Mouse (Mus musculus): ENCODE measurements around the gene Hexa. TPM values are rescaled to one million over a fixed set of nuclear protein-coding genes. Genes with fewer than 3 reads are reported as not detected.

The Hexa gene
- polyA plus RNA-seq, 1 experiment from 2014 or later, result 54.9 TPM

- H3K27me3 ChIP-seq (ENCODE audit: control insufficient read depth, insufficient read depth, low read length), result no peaks in the 10 kb centered on the region
- no peak overlapping the region for H3K27ac ChIP-seq (ENCODE audit: low read depth, low read length)
- no peak for DNase-seq (ENCODE audit: low spot score)
- 88% methylated on average over 1 of the region's 1 CpGs for WGBS
- ATAC-seq (ENCODE audit: low FRiP score), result no peak
- no peaks in the 10 kb centered on the region for H3K9me3 ChIP-seq (ENCODE audit: control insufficient read depth, low read length)
- H3K9ac ChIP-seq (ENCODE audit: low read depth, low read length), result no peak overlapping the region
- no peak overlapping the region for H3K4me3 ChIP-seq (ENCODE audit: low read depth, low read length)
- no peak overlapping the region for H3K4me2 ChIP-seq (replicated peaks; ENCODE audit: low read depth, low read length)
- H3K36me3 ChIP-seq (ENCODE audit: control insufficient read depth, insufficient read depth, low read length), result no peaks in the 10 kb centered on the region
- no peaks in the 10 kb centered on the region for H3K4me1 ChIP-seq (replicated peaks; ENCODE audit: control insufficient read depth, insufficient read depth, low read length)
Observed at GRCm38 (mm10) chr9:59547869-59548268, 8.5 kb downstream of the Hexa start.

GRCm38 (mm10) chr9:59548961-59549487 lies 9.7 kb downstream of the Hexa start:
- Histone ChIP-seq H3K9ac (ENCODE audit: low read depth, low read length) (no peak overlapping the region), H3K4me3 (ENCODE audit: low read depth, low read length) (no peak overlapping the region), H3K9me3 (ENCODE audit: control insufficient read depth, low read length) (no peaks in the 10 kb centered on the region), H3K27me3 (ENCODE audit: control insufficient read depth, insufficient read depth, low read length) (no peaks in the 10 kb centered on the region), H3K27ac (ENCODE audit: low read depth, low read length) (no peak overlapping the region), H3K4me1 (replicated peaks; ENCODE audit: control insufficient read depth, insufficient read depth, low read length) (no peaks in the 10 kb centered on the region), H3K4me2 (replicated peaks; ENCODE audit: low read depth, low read length) (no peak overlapping the region), H3K36me3 (ENCODE audit: control insufficient read depth, insufficient read depth, low read length) (no peaks in the 10 kb centered on the region)
- 63% methylated on average over 2 of the region's 2 CpGs for WGBS
- ATAC-seq (ENCODE audit: low FRiP score) (no peak), DNase-seq (ENCODE audit: low spot score) (no peak)

GRCm38 (mm10) chr9:59550077-59550476 lies 10.7 kb downstream of the Hexa start:
- Histone ChIP-seq H3K27ac (ENCODE audit: low read depth, low read length) (no peak overlapping the region), H3K36me3 (ENCODE audit: control insufficient read depth, insufficient read depth, low read length) (no peaks in the 10 kb centered on the region), H3K27me3 (ENCODE audit: control insufficient read depth, insufficient read depth, low read length) (no peaks in the 10 kb centered on the region), H3K9me3 (ENCODE audit: control insufficient read depth, low read length) (no peaks in the 10 kb centered on the region), H3K4me2 (replicated peaks; ENCODE audit: low read depth, low read length) (no peak overlapping the region), H3K4me1 (replicated peaks; ENCODE audit: control insufficient read depth, insufficient read depth, low read length) (no peaks in the 10 kb centered on the region), H3K9ac (ENCODE audit: low read depth, low read length) (no peak overlapping the region), H3K4me3 (ENCODE audit: low read depth, low read length) (no peak overlapping the region)
- 92% methylated on average over 4 of the region's 4 CpGs for WGBS
- ATAC-seq (ENCODE audit: low FRiP score) (no peak), DNase-seq (ENCODE audit: low spot score) (no peak)

- H3K4me3 ChIP-seq (ENCODE audit: low read depth, low read length), result no peak overlapping the region
- H3K27ac ChIP-seq (ENCODE audit: low read depth, low read length), result no peak overlapping the region
- H3K36me3 ChIP-seq (ENCODE audit: control insufficient read depth, insufficient read depth, low read length), result no peaks in the 10 kb centered on the region
- whole genome bisulfite sequencing, result 90% methylated on average over 5 of the region's 5 CpGs
- no peaks in the 10 kb centered on the region for H3K9me3 ChIP-seq (ENCODE audit: control insufficient read depth, low read length)
- H3K9ac ChIP-seq (ENCODE audit: low read depth, low read length), result no peak overlapping the region
- H3K4me2 ChIP-seq (replicated peaks; ENCODE audit: low read depth, low read length), result no peak overlapping the region
- DNase-seq (ENCODE audit: low spot score) (no peak), ATAC-seq (ENCODE audit: low FRiP score) (no peak)
- no peaks in the 10 kb centered on the region for H3K4me1 ChIP-seq (replicated peaks; ENCODE audit: control insufficient read depth, insufficient read depth, low read length)
- no peaks in the 10 kb centered on the region for H3K27me3 ChIP-seq (ENCODE audit: control insufficient read depth, insufficient read depth, low read length)
Observed at GRCm38 (mm10) chr9:59551017-59551416, 11.7 kb downstream of the Hexa start.

GRCm38 (mm10) chr9:59551620-59552031 lies 12.3 kb downstream of the Hexa start:
- 83% methylated on average over 3 of the region's 3 CpGs for WGBS
- H3K4me3 ChIP-seq (ENCODE audit: low read depth, low read length), result no peak overlapping the region
- ATAC-seq (ENCODE audit: low FRiP score) (no peak), DNase-seq (ENCODE audit: low spot score) (no peak)
- no peak overlapping the region for H3K4me2 ChIP-seq (replicated peaks; ENCODE audit: low read depth, low read length)
- H3K36me3 ChIP-seq (ENCODE audit: control insufficient read depth, insufficient read depth, low read length), result no peaks in the 10 kb centered on the region
- H3K9ac ChIP-seq (ENCODE audit: low read depth, low read length), result no peak overlapping the region
- H3K4me1 ChIP-seq (replicated peaks; ENCODE audit: control insufficient read depth, insufficient read depth, low read length), result no peaks in the 10 kb centered on the region
- H3K27ac ChIP-seq (ENCODE audit: low read depth, low read length), result no peak overlapping the region
- H3K27me3 ChIP-seq (ENCODE audit: control insufficient read depth, insufficient read depth, low read length), result no peaks in the 10 kb centered on the region
- H3K9me3 ChIP-seq (ENCODE audit: control insufficient read depth, low read length), result no peaks in the 10 kb centered on the region

- H3K4me3 ChIP-seq (ENCODE audit: low read depth, low read length), result no peak overlapping the region
- H3K27me3 ChIP-seq (ENCODE audit: control insufficient read depth, insufficient read depth, low read length), result no peaks in the 10 kb centered on the region
- DNase-seq (ENCODE audit: low spot score), result no peak
- H3K4me1 ChIP-seq (replicated peaks; ENCODE audit: control insufficient read depth, insufficient read depth, low read length), result no peaks in the 10 kb centered on the region
- no peak for ATAC-seq (ENCODE audit: low FRiP score)
- no peaks in the 10 kb centered on the region for H3K9me3 ChIP-seq (ENCODE audit: control insufficient read depth, low read length)
- H3K9ac ChIP-seq (ENCODE audit: low read depth, low read length), result no peak overlapping the region
- no peak overlapping the region for H3K4me2 ChIP-seq (replicated peaks; ENCODE audit: low read depth, low read length)
- no peak overlapping the region for H3K27ac ChIP-seq (ENCODE audit: low read depth, low read length)
- H3K36me3 ChIP-seq (ENCODE audit: control insufficient read depth, insufficient read depth, low read length), result no peaks in the 10 kb centered on the region
- WGBS, result 88% methylated on average over 5 of the region's 5 CpGs
Observed at GRCm38 (mm10) chr9:59552610-59553009, 13.3 kb downstream of the Hexa start.

GRCm38 (mm10) chr9:59553719-59554118 lies 14.4 kb downstream of the Hexa start:
- Histone ChIP-seq H3K4me1 (replicated peaks; ENCODE audit: control insufficient read depth, insufficient read depth, low read length) (no peaks in the 10 kb centered on the region), H3K9ac (ENCODE audit: low read depth, low read length) (no peak overlapping the region), H3K9me3 (ENCODE audit: control insufficient read depth, low read length) (no peaks in the 10 kb centered on the region), H3K27ac (ENCODE audit: low read depth, low read length) (no peak overlapping the region), H3K27me3 (ENCODE audit: control insufficient read depth, insufficient read depth, low read length) (no peaks in the 10 kb centered on the region), H3K4me2 (replicated peaks; ENCODE audit: low read depth, low read length) (no peak overlapping the region), H3K36me3 (ENCODE audit: control insufficient read depth, insufficient read depth, low read length) (no peaks in the 10 kb centered on the region), H3K4me3 (ENCODE audit: low read depth, low read length) (no peak overlapping the region)
- ATAC-seq (ENCODE audit: low FRiP score) (no peak), DNase-seq (ENCODE audit: low spot score) (no peak)
- 90% methylated on average over 4 of the region's 4 CpGs for WGBS

GRCm38 (mm10) chr9:59565600-59565999 lies 26.3 kb downstream of the Hexa start:
- Histone ChIP-seq H3K9ac (ENCODE audit: low read depth, low read length) (no peak overlapping the region), H3K4me2 (replicated peaks; ENCODE audit: low read depth, low read length) (no peak overlapping the region), H3K4me1 (replicated peaks; ENCODE audit: control insufficient read depth, insufficient read depth, low read length) (no peaks in the 10 kb centered on the region), H3K36me3 (ENCODE audit: control insufficient read depth, insufficient read depth, low read length) (peaks cover 7% of the 10 kb centered on the region; the same call in 1 of the 2 replicates), H3K27ac (ENCODE audit: low read depth, low read length) (no peak overlapping the region), H3K27me3 (ENCODE audit: control insufficient read depth, insufficient read depth, low read length) (no peaks in the 10 kb centered on the region), H3K4me3 (ENCODE audit: low read depth, low read length) (no peak overlapping the region), H3K9me3 (ENCODE audit: control insufficient read depth, low read length) (no peaks in the 10 kb centered on the region)
- WGBS, result 26% methylated on average over 4 of the region's 4 CpGs
- DNase-seq (ENCODE audit: low spot score) (peak; percentile 74), ATAC-seq (ENCODE audit: low FRiP score) (no peak)

- peaks cover 7% of the 10 kb centered on the region; the same call in 1 of the 2 replicates for H3K36me3 ChIP-seq (ENCODE audit: control insufficient read depth, insufficient read depth, low read length)
- no peaks in the 10 kb centered on the region for H3K9me3 ChIP-seq (ENCODE audit: control insufficient read depth, low read length)
- ATAC-seq (ENCODE audit: low FRiP score) (no peak), DNase-seq (ENCODE audit: low spot score) (peak; percentile 79)
- 36% methylated on average over 6 of the region's 6 CpGs for WGBS
- H3K27ac ChIP-seq (ENCODE audit: low read depth, low read length), result no peak overlapping the region
- H3K27me3 ChIP-seq (ENCODE audit: control insufficient read depth, insufficient read depth, low read length), result no peaks in the 10 kb centered on the region
- no peak overlapping the region for H3K9ac ChIP-seq (ENCODE audit: low read depth, low read length)
- H3K4me2 ChIP-seq (replicated peaks; ENCODE audit: low read depth, low read length), result no peak overlapping the region
- H3K4me1 ChIP-seq (replicated peaks; ENCODE audit: control insufficient read depth, insufficient read depth, low read length), result no peaks in the 10 kb centered on the region
- H3K4me3 ChIP-seq (ENCODE audit: low read depth, low read length), result no peak overlapping the region
Observed at GRCm38 (mm10) chr9:59567111-59567510, 27.8 kb downstream of the Hexa start.
